Mouse (Mus musculus) midbrain, embryonic 14.5 days (tissue): ENCODE data around the gene Oas3. TPM values are rescaled to one million over a fixed set of nuclear protein-coding genes. Genes with fewer than 3 reads are reported as not detected.

Source experiments
- ATAC-seq: fragments of 200-750 bp; cut with Nextera tagmentation; 2 replicates; pipeline ENCODE4 v1.8.0; 2017; ENCODE audit warnings: moderate number of reproducible peaks, moderate library complexity; ENCODE audit not compliant: low FRiP score, low TSS enrichment
- DNase-seq: peaks from one replicate; pipeline ENCODE4 v3.0.0-alpha.2; 2015
- H3K27ac ChIP-seq: fragments of 300-500 bp; sonication (generic); replicated peaks from 2 replicates; pipeline ENCODE4 v1.5.1; 2014; ENCODE audit warnings: mild to moderate bottlenecking, low read depth, low read length, moderate library complexity
- H3K27me3 ChIP-seq: fragments of 300-500 bp; sonication (generic); 2 replicates; pipeline ENCODE4 v1.6.1; 2014; ENCODE audit warnings: low read length, control low read depth, mixed read lengths; ENCODE audit not compliant: control insufficient read depth, insufficient read depth
- H3K36me3 ChIP-seq: fragments of 300-500 bp; sonication (generic); 2 replicates; pipeline ENCODE4 v1.6.1; 2014; ENCODE audit warnings: low read length, control low read depth; ENCODE audit not compliant: control insufficient read depth, insufficient read depth
- H3K4me1 ChIP-seq: fragments of 300-500 bp; sonication (generic); 2 replicates; pipeline ENCODE4 v1.6.1; 2014; ENCODE audit warnings: mild to moderate bottlenecking, antibody characterized with exemption, low read length, control low read depth; ENCODE audit not compliant: control insufficient read depth, insufficient read depth
- H3K4me2 ChIP-seq: fragments of 300-500 bp; sonication (generic); 2 replicates; pipeline ENCODE4 v1.6.1; 2014; ENCODE audit warnings: mild to moderate bottlenecking, low read length, moderate library complexity
- H3K4me3 ChIP-seq: fragments of 300-500 bp; sonication (generic); replicated peaks from 2 replicates; pipeline ENCODE4 v1.5.1; 2014; ENCODE audit warnings: low read depth, low read length
- H3K9ac ChIP-seq: fragments of 300-500 bp; sonication (generic); replicated peaks from 2 replicates; pipeline ENCODE4 v1.6.1; 2014; ENCODE audit warnings: mild to moderate bottlenecking, low read length, moderate library complexity
- H3K9me3 ChIP-seq: fragments of 300-500 bp; sonication (generic); 2 replicates; pipeline ENCODE4 v1.6.1; 2016; ENCODE audit warnings: low read length, control low read depth, mixed read lengths; ENCODE audit not compliant: control insufficient read depth
- WGBS: fragments of 180-500 bp; shearing (Covaris S2); extraction: QIAGEN DNeasy Blood & Tissue Kit; methylation state at CpG from one replicate; pipeline ENCODE4 v1.1.7; 2014; 5-methylcytosine and 5-hydroxymethylcytosine counted together
- polyA plus RNA-seq: library from polyadenylated mRNA; unstranded; fragments of >200 nt; fragmentation: Nextera tagmentation; extraction: Ambion mirVana; gene quantifications from 2 replicates; pipeline ENCODE4 v1.2.1, GENCODE M21; 2014

Oas3 gene
- polyA plus RNA-seq, 1 experiment from 2014 or later = 1.1 TPM

DNA sequence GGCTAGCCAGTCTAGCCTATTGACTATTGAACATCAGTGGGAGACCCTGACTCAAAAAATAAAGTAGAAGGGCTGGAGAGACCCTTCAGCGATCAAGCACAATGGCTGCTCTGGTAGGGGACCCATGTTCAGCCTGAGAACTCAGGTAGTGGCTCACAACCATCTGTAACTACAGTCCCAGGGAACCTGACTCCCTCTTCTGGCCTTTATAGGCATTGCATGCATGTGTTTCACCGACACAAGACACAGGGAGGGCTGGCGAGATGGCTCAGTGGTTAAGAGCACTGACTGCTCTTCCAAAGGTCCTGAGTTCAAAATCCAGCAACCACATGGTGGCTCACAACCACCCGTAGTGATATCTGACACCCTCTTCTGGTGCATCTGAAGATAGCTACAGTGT is 35.3 kb downstream of the Oas3 start:
- DNase-seq = peak; percentile 56

GRCm38 (mm10) chr5:120734380-120734990 is 43.0 kb downstream of the Oas3 start:
- DNase-seq (no peak), ATAC-seq (no peak)
- Histone ChIP-seq H3K4me3 (no peak overlapping the region), H3K27ac (no peak overlapping the region), H3K9me3 (no peaks in the 10 kb centered on the region), H3K36me3 (no peaks in the 10 kb centered on the region), H3K27me3 (no peaks in the 10 kb centered on the region), H3K9ac (no peak overlapping the region), H3K4me2 (no peak overlapping the region), H3K4me1 (no peaks in the 10 kb centered on the region)
- WGBS = 64% methylated on average over 14 of the region's 14 CpGs

More for the DNA sequence above, 35.3 kb downstream of the Oas3 start:
- Histone ChIP-seq H3K27ac (no peak overlapping the region), H3K9ac (no peak overlapping the region), H3K36me3 (no peaks in the 10 kb centered on the region), H3K4me3 (no peak overlapping the region), H3K27me3 (no peaks in the 10 kb centered on the region), H3K4me1 (no peaks in the 10 kb centered on the region), H3K9me3 (no peaks in the 10 kb centered on the region), H3K4me2 (no peak overlapping the region)
- WGBS = 32% methylated on average over 4 of the region's 4 CpGs
- no peak for ATAC-seq

DNA sequence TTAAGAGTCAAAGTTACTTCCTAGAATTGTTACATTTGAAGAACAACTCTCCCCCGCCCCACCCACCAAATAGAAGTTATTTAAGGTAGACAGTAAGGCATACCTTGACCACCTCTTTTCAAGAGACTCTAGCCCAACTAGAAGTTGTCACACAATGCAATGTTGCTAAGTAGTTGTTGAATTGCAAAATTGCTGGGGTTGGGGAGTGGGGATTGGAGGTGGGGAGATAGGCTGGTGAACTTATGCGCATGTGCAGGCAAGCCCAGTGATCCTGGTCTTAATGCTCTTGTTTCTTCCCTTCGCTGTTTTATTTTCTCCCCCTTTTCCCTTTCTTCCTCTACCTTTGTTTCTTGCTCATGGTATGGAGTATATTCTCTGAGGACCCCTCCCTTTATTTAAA is 43.8 kb downstream of the Oas3 start:
- H3K36me3 ChIP-seq = no peaks in the 10 kb centered on the region
- no peaks in the 10 kb centered on the region for H3K27me3 ChIP-seq
- H3K4me1 ChIP-seq = no peaks in the 10 kb centered on the region
- no peak overlapping the region for H3K27ac ChIP-seq
- H3K4me2 ChIP-seq = no peak overlapping the region
- 100% methylated on average over 3 of the region's 3 CpGs for WGBS
- DNase-seq (no peak), ATAC-seq (no peak)
- no peak overlapping the region for H3K4me3 ChIP-seq
- H3K9me3 ChIP-seq = no peaks in the 10 kb centered on the region
- H3K9ac ChIP-seq = no peak overlapping the region

GRCm38 (mm10) chr5:120732740-120733139 is 44.7 kb downstream of the Oas3 start:
- no peaks in the 10 kb centered on the region for H3K9me3 ChIP-seq
- WGBS = 71% methylated on average over 1 of the region's 1 CpGs

DNA sequence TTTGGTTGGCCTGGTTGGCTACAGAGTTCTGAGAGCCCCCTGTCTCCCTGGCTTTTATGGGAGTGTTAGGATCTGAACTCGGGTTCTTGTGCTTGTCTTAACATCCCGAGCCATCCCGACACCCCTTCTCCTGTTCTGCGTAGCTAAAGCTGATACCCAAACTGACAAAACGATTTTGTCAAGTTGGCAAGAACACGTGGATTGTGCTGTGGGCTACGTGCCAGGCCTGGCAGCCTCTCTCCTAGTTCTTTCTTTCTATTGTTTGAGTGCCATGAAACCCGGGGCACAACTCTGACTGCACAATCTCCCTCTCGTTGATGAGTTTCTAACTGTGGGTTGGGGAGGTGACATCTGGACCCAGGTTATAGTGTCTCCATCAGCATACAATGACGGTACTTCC is 48.1 kb downstream of the Oas3 start:
- 67% methylated on average over 10 of the region's 10 CpGs for WGBS

More at GRCm38 (mm10) chr5:120732740-120733139, 44.7 kb downstream of the Oas3 start:
- Histone ChIP-seq H3K36me3 (no peaks in the 10 kb centered on the region), H3K4me2 (no peak overlapping the region), H3K27me3 (no peaks in the 10 kb centered on the region), H3K27ac (no peak overlapping the region), H3K4me1 (no peaks in the 10 kb centered on the region), H3K9ac (no peak overlapping the region), H3K4me3 (no peak overlapping the region)
- ATAC-seq (no peak), DNase-seq (no peak)

GRCm38 (mm10) chr5:120725811-120726455 is 51.5 kb downstream of the Oas3 start:
- H3K36me3 ChIP-seq = no peaks in the 10 kb centered on the region
- WGBS = 63% methylated on average over 12 of the region's 12 CpGs
- ATAC-seq = no peak
- H3K27ac ChIP-seq = no peak overlapping the region
- no peak overlapping the region for H3K9ac ChIP-seq
- no peaks in the 10 kb centered on the region for H3K9me3 ChIP-seq
- H3K4me1 ChIP-seq = no peaks in the 10 kb centered on the region
- H3K27me3 ChIP-seq = no peaks in the 10 kb centered on the region
- no peak overlapping the region for H3K4me2 ChIP-seq
- DNase-seq = no peak
- H3K4me3 ChIP-seq = no peak overlapping the region

More for the DNA sequence above, 48.1 kb downstream of the Oas3 start:
- H3K36me3 ChIP-seq = no peaks in the 10 kb centered on the region
- no peak overlapping the region for H3K27ac ChIP-seq
- H3K4me1 ChIP-seq = no peaks in the 10 kb centered on the region
- H3K4me3 ChIP-seq = no peak overlapping the region
- DNase-seq (peak; percentile 57), ATAC-seq (no peak)
- no peaks in the 10 kb centered on the region for H3K27me3 ChIP-seq
- H3K4me2 ChIP-seq = no peak overlapping the region
- H3K9ac ChIP-seq = no peak overlapping the region
- H3K9me3 ChIP-seq = no peaks in the 10 kb centered on the region

GRCm38 (mm10) chr5:120721005-120721404 is 56.5 kb downstream of the Oas3 start:
- H3K27me3 ChIP-seq = no peaks in the 10 kb centered on the region
- no peak overlapping the region for H3K4me2 ChIP-seq
- 62% methylated on average over 7 of the region's 7 CpGs for WGBS
- DNase-seq = no peak
- no peaks in the 10 kb centered on the region for H3K36me3 ChIP-seq
- H3K27ac ChIP-seq = no peak overlapping the region
- H3K4me1 ChIP-seq = no peaks in the 10 kb centered on the region
- no peak overlapping the region for H3K4me3 ChIP-seq
- no peaks in the 10 kb centered on the region for H3K9me3 ChIP-seq
- ATAC-seq = no peak
- no peak overlapping the region for H3K9ac ChIP-seq

- Histone ChIP-seq H3K27me3 (no peaks in the 10 kb centered on the region; the same call in 1 of the 2 replicates), H3K4me1 (no peaks in the 10 kb centered on the region), H3K9ac (no peak overlapping the region), H3K4me3 (no peak overlapping the region), H3K4me2 (no peak overlapping the region), H3K36me3 (no peaks in the 10 kb centered on the region), H3K9me3 (no peaks in the 10 kb centered on the region), H3K27ac (no peak overlapping the region)
- WGBS = 52% methylated on average over 15 of the region's 15 CpGs
- DNase-seq (no peak), ATAC-seq (no peak)
Measured at GRCm38 (mm10) chr5:120718600-120719378, 58.7 kb downstream of the Oas3 start.
